Mouse (Mus musculus): ENCODE measurements around the gene Npas3.
"Not testable (repeated sequence)": the region's sequence is repeated elsewhere in the genome, so short reads cannot be mapped to it uniquely, and the experiment has no call there.

Npas3 gene

GRCm38 (mm10) chr12:53248101-53248727 lies at the start of gene Npas3:
Npas3 (plus strand) TSS chr12:53248677.
- no peak for DNase-seq

GRCm38 (mm10) chr12:53217141-53217540 lies 31.3 kb upstream of the Npas3 start:
- DNase-seq = no peak

DNA sequence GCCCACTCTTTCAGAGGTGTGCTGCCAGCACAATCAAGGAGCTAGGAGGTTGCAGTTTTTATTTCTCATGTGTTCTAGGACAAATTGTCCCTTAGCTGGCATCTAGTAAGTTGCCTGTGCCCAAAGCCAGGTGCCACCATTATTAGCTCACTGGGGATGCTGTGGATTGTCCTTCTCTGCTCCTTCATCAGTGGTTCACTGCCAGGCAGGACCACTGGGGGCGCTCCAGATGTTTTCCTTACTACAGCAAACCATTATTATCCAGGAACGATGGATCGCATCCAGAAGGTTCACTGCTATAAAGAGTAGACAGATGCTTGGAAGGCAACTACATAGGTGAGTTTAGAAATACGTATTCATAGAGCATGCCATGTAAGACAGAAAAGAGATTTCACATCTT lies 25.7 kb upstream of the Npas3 start:
- DNase-seq = no peak

DNA sequence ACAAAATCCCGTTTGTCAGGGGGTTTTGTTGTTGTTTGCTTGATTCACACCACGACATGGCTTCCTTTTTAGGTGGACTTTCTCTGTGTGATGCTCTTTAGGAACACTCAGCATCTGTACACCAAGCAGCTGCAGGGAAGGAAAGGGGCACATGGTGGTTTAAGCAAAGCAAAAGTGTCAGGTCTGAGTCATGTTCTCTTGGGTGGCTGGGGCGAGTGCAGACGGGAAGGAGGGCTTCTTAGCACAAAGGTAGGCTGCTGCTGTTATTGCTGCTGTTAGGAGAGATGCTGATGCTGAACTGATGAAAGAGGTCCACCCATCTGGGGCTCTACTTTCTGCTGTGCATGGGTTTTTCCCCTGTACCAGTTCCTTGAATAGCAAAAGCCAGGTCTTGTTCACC lies 21.1 kb upstream of the Npas3 start:
- DNase-seq = no peak

- no peak for DNase-seq
These were observed 19.1 kb upstream of the Npas3 start for GRCm38 (mm10) chr12:53229419-53229818.

DNA sequence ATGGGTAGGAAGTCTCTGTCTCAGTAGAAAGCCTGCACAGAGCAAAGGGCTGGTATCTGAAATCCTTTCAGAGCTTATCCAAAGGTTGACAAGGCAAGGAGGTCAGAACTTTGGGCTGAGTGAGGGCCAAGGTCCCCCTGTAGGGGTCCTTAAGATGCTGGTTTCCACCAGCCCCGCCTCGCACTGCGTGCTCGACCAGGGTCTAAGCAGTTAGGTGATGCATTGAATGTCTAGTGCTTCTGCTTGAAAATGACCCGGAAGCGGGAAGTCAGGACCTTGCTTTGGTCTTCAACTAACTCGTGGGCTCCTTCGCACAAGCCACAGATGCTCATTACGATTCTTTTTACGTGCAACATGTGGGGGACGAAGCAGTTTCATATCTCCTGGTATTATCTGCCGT lies 2.3 kb upstream of the Npas3 start:
- no peak for DNase-seq

DNA sequence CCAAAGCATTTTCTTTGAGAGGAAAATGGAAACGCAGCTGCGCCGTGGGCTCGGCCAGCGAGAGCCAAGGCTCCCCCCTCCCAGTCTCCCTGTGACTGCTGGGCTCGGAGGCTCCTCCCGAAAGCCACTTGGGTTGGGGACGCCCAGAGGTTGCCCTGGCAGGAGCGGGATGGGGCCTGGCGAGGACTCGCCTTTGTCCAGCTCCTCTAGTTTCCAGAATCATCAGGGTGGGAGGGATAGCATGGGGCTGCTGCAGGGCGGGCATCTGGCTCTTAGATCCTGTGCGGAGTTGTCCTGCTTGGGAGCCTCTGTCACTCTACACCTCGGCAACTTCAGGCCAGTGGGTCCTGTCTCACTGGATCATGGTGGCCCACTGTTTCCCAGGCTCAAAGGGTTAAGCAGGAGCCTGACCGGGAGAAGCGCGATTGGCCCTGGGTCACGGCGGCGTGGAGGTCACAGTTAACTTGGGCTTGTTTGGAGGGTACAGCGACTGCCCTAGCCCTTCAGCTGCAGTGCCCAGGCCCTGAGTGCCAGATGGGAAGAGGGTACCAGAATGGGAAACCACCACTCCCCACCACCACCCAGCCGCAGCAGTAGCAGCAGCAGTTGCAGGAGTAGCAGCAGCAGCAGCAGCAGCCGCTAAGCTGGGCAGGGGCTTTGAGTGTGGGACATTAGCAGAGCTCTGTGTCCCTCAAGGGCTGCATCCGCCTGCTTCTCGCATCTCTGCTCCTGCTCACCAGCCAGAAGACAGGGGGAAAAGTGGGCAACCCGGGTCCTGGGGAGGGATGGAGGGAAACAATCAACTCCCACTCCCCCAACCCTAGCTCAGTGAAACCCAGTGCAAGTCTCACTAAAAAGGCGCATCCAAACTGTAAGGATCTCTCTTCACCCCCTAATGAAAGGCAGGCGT lies 1.6 kb upstream of the Npas3 start:
- no peak for DNase-seq

DNA sequence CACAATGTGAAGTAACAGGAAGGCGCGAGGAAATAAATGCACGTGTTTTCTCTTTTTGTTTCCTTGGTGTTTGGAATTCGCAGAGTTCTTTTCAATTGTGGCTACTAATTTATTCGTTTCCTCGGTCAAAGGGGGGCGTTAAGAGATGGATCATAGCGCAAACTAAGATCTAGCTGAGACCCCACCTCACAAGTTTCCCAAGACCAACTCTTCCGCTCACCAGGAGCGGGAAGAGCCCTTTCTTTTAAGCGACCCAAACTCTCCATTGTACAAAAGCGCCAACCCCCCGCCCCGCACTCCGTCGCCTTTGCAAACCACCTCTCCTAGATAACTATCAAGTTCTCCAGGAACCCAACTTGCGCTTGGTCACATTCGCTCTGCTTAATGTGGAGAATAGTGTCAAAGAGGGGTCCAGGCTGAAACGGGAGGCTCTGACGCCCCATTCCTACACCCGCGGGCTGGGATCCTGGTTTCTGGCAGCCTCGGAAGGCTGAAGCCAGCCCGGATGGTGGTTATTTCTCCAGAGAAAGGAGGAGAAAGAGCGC lies 914 bp upstream of the Npas3 start:
- no peak for DNase-seq

DNA sequence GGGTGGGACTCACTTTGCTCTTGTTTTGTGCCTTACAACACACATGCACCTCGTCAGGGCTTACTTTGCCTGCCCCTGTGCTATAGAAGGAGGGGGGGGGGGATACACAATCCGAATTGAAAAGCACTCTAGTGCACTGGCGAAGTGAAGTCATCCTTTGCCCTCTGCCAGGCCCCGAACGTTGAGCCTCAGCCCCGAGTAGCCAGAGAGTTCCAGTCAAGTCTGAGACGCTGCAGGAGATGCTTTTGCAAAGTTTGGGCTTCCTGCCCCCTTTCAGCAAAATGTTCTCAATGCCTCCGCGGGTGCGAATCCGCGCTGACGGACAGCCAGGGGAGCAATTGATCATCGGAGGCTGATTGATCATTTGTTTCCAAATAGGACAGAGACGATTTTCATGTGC lies 319 bp downstream of the Npas3 start:
- no peak for DNase-seq

DNA sequence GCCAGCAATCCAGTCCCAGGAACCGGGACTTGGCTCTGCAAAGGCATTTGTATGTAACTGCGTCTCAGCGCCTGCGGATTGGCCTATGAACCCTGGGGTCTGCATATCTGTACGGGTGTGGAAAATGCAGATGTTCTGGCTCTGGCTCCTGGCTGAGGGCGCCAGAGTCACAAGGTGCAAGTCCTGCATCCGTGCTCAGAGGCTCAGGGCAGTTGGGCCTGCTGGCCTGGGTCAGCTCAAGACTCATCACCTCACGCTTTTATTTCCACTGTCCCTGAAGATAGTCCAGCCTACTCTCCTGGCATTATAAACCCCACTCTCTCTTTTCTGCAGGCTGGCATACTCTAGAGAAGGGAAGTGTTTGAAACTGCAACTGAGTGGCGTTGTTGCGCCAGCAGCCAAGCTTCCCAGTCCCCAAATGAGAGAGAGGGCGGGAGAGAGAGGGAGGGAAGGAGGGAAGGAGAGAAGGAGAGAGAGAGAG lies 3.3 kb downstream of the Npas3 start:
- DNase-seq = no peak

GRCm38 (mm10) chr12:53252213-53252571 lies 3.7 kb downstream of the Npas3 start:
- DNase-seq = no peak

- no peak for DNase-seq
These were observed 4.3 kb downstream of the Npas3 start for GRCm38 (mm10) chr12:53252572-53253422.

- DNase-seq = no peak
These were observed 5.1 kb downstream of the Npas3 start for GRCm38 (mm10) chr12:53253461-53254159.

- no peak for DNase-seq
These were observed 5.6 kb downstream of the Npas3 start for GRCm38 (mm10) chr12:53254160-53254480.

DNA sequence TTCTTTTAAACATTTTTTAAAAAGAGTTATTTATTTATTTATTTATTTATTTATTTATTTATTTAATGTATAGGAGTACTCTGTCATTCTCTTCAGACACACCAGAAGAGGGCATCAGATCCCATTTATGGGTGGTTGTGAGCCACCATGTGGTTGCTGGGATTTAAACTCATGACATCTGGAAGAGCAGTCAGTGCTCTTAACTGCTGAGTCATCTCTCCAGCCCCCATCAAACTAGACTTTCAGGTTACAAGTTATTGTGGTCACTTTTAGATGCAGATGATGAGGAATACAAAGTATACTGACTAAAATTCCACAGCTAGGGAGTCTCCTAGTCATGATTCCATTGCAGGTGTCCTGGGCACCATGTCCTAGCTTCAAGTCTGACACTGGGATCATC lies 26.0 kb downstream of the Npas3 start:
- DNase-seq = not testable (repeated sequence)

- no peak for DNase-seq
These were observed 28.9 kb downstream of the Npas3 start for GRCm38 (mm10) chr12:53277393-53277792.

GRCm38 (mm10) chr12:53290341-53290740 lies 41.9 kb downstream of the Npas3 start:
- DNase-seq = no peak

- DNase-seq = no peak
These were observed 42.4 kb downstream of the Npas3 start for GRCm38 (mm10) chr12:53290846-53291245.

DNA sequence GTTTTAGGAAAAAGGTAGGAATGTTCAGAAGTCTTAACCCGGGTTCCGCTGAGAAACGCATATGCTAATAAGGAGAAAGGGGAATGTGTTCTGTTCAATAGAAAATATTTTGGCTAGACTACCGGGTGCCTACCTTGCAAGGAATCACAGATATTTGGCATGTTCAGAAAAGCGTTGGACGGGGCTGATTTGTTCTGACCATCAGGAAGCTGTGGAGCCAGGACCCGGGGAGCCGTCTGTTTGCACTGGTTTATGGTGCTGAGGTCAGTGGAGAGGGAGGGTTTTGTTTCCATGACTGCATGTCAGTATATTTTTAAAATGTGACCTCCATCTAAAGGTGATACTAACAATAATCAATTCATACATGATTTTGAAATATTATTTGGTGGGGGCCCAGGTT lies 43.5 kb downstream of the Npas3 start:
- DNase-seq = no peak

DNA sequence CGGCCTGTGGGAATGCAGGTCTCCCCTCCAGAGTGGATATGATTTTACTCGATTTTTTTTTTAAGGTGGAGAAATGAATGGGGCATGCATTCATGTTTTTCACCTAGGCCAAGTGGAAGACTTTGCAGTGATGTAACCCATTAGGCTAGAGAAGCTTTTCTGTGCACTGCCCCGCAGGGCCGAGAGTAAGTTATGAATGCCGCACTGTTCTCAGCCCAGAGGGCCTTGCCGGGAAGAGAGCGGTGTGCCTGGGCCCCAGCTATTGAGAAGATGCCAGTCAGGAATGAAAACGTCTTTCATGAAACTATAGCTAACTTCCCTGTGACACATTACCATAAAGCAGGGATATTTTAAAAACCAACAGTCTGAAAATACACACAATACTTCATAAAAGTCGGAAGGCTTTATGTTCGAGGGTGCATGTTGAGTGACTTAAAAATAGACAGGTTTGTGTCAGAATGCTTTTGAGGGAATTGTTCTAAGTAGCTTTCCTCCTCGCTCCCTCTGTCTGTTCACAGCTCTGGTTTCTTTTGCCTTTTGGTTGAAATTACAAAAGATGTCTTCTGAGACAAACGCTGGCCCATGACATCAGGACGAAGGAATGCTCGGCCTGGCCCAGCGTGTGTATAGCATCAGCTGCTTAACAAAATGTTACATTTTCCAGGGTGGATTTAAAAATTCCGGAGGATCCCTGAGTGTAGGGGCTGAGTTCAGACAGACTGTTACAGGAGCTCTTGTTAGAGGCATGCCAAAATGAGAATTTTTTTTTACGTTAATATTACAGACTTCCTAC lies 44.2 kb downstream of the Npas3 start:
- DNase-seq = no peak

DNA sequence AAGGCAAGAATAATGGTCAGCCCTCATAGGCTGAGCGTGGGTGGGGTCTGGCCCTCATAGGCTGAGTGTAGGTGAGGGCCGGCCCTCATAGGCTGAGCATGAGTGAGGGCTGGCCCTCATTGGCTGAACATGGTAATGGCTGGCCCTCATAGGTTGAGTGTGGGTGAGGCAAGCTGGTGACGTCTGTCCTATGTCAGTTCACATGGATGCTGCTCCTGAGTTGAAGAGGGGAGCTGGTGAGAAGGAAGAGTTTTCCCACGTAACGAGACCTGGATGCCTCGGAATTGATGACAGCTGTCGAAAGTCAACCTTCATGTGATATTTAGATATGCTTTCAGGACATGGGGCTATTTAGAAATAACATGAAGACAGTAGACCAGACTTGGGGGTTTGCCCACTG lies 45.5 kb downstream of the Npas3 start:
- DNase-seq = no peak

GRCm38 (mm10) chr12:53295747-53296146 lies 47.3 kb downstream of the Npas3 start:
- no peak for DNase-seq
